Mouse (Mus musculus) lung, adult 2 months (tissue): ENCODE data around the gene Rragd.

Experiments
- CTCF ChIP-seq: fragments of 200-500 bp; IDR thresholded peaks from 2 replicates; pipeline ENCODE4 v1.5.1; 2011; ENCODE audit warnings: mild to moderate bottlenecking, low read length, control low read depth; ENCODE audit not compliant: insufficient read depth
- POLR2A ChIP-seq: fragments of 200-500 bp; IDR thresholded peaks from 2 replicates; pipeline ENCODE4 v1.6.1; 2011; ENCODE audit warnings: low read depth, mild to moderate bottlenecking, control low read depth, low read length, borderline replicate concordance; ENCODE audit errors: extremely low read depth

DNA sequence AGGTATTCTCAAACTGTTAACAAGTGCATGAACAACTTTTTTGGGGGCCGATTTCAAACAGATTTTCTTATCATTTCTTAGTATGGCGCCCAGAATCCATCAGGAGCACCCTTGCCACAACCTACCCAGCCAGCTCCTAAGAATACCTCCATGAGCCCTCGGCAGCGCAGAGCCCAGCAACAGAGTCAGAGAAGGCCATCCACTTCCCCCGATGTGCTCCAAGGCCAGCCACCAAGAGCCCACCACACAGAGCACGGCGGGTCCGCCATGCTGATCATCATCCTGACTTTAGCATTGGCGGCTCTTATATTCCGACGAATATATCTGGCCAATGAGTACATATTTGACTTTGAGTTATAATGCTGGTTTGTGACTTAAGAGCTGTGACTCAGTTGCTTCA lies 66.8 kb downstream of the Rragd start:
- TF ChIP-seq CTCF, result no peak
- TF ChIP-seq POLR2A, result no peak
